Mouse (Mus musculus) retina, postnatal 7 days (tissue): ENCODE data around the gene Smad3.

Experiments used
- DNase-seq: peaks from one replicate; pipeline ENCODE4 v3.0.0-alpha.2; 2012; ENCODE audit warnings: low read depth, low spot score

Smad3 gene

DNA sequence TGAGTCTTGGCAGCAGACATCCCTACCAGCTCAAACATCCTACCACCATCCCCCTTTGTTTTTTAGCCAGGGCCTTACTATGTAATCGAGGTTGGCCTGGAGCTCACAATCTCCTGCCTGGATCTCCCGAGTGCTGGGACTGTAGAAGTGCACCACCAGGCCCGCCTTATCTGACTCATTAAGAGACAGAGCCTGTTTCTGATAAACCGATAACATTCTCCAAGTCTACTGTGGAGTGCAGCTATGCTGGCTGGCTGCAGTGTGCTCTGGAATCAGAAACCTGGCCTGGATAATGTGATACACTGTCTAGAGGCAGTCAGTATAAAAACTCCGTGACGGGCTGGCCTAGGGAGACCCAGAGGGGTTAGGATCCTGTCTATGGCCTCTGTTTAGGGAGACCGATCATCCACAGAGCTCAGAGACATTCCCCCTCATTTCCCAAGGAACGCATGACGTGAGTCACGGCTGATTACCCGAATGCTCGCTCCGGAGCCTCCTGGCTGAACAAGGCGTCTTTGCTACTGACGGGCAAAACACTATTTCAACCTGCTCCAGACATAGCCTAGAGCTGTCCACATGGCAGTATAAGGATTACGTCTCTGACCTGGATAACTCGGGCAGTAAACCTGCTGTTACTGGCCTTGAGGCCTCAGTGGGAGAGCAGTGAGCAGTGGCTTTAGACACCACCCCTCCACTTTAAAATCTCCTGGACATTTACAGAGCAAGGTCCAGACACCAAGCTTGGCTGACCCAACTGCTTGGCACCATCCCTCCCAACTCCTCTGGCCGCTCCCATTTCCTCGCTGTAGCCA lies 11.8 kb downstream of the Smad3 start:
- DNase-seq: no peak

GRCm38 (mm10) chr9:63744595-63744994 lies 13.2 kb downstream of the Smad3 start:
- DNase-seq: no peak

GRCm38 (mm10) chr9:63743775-63744174 lies 14.0 kb downstream of the Smad3 start:
- no peak for DNase-seq

DNA sequence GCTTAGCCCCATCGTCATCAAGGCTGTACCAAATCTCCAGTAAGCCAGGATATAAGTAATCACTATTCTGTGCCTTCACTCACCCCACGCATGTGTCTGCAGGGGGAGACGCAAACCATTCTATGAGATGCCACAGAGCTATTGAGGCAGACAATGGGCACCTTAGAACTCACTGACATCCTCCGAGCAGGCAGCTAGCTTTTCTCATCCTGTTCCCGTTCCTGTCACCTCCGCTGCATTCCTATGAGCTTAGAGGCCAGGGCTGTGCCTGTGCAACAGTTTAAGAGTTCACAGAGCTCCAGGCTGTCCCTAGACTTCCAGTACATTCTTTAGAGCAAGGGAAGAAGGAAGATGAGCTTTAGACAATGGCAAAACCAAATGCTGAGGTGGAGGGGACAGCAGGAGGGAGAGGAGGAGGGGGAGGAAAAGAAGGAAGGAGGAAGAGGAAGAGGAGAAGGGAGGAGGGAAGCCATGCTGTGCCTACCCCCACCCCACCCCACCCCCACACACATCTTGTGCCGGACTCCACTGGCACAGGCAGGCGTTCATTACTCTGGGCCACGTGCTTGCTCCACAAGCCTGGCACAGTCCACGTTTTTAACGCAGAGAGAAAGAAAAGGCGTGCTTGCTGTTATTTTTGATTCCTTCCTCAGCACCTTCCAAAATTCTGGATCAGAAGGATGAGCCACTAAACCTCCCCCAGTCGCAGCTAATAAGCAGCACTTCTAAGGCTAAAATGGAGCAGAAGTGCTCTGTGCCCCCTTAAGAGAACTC lies 14.7 kb downstream of the Smad3 start:
- no peak for DNase-seq

- no peak for DNase-seq
These were observed 15.5 kb downstream of the Smad3 start for GRCm38 (mm10) chr9:63742318-63742717.

GRCm38 (mm10) chr9:63741792-63742191 lies 16.0 kb downstream of the Smad3 start:
- DNase-seq: no peak

DNA sequence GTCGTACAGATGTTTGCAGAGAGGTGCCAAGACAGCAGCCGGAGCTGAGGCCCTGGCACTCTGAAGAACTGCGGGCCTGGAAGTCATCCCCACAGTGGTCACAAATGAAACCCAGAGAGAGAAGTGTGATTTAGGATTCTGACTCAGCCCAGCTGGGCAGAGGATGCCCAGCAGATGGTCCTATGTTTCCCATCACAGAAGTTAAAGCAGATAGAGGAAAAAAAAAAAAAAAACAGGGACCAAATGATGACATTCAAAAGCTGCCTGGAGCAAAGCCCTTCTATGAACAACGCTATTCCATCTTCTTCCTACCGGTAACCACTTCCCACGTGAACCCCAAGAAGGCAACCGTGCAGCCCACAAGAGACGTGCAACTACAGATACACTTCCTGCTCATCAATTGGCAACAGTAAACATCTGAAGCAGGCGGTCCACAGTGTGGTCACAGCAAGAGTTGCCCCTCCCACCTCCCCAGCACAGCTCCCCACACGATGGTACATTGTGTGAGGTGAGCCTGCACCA lies 17.4 kb downstream of the Smad3 start:
- no peak for DNase-seq

DNA sequence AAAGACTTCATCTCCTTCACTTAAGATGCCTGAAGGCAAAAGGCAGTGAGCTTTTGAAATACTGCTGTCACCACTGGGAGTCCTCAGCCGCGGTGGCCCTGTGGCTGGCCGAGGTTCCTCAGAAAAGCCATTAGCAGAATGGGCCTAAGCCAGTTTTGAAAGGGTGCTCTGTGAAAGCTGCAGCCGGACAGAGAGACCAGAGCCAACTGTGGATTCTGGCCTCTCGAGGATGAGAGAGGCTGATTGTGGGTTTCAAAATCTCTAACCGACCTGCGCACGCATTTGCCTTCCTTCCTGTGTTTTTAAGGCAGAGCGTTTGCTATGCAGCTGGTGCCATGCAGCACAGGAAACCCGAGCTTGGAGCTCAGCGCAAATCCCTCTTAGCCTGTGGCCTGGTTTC lies 19.0 kb downstream of the Smad3 start:
- no peak for DNase-seq

- DNase-seq: no peak
These were observed 19.6 kb downstream of the Smad3 start for GRCm38 (mm10) chr9:63738086-63738701.

DNA sequence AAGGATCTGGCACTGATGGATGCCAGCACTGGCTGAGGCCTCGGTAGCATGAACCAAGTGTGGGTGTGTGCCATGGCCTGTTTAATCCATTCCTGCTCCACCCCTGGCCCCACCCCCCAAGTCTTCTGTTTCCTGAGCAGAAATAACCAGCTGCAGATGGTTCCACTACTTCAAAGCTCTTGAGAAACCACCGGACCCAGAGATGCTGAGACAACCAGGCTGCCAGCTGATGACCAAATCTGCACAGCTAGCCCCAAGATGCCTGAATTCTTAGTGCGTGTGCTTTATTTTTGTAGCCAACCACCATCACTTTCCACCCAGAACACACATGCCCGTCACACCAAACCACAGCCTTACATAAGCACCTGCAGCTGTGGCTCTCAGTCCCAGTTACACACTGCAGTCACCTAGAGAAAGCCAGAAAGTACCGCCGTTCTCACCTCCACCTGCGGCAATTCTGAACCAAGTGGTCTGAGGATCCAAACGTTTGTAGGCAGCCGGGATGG lies 20.3 kb downstream of the Smad3 start:
- no peak for DNase-seq

DNA sequence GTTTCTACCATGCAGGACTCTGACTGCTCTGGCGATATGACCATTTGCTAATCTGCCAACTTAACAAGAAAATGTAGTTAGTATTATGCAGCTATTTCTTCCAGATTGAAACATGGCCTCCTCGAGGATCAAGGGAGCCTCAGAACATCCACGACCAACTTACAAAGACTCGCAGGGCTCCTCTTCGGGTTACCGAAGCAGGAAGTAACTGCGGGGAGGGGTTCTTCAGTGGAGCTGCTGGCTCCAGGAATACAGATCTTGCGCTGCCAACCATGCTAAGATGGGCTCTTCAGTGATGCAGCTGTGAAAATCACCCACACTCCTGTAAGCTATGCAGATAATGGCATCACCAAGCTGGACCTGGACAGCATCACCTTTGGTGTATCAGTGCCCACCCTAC lies 23.5 kb downstream of the Smad3 start:
- DNase-seq: no peak

DNA sequence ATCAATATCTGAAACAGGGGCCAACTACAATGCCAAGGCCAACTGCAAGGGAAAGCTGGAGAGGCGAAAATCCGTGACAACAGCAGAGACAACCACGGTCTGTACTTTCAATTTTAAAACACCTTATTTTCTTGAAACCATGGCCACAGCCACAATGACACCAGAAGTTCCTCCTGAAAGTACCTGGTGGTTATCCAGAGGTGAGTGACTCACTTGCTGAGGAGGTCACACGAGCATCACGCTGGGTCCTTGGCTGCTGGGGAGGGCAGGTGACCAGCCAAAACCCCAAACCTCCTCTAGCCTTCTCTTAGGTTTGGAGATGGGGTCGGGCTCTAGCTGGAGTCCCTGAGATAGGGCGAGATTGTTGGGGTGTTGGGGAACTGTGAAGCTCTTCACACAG lies 25.1 kb downstream of the Smad3 start:
- no peak for DNase-seq

DNA sequence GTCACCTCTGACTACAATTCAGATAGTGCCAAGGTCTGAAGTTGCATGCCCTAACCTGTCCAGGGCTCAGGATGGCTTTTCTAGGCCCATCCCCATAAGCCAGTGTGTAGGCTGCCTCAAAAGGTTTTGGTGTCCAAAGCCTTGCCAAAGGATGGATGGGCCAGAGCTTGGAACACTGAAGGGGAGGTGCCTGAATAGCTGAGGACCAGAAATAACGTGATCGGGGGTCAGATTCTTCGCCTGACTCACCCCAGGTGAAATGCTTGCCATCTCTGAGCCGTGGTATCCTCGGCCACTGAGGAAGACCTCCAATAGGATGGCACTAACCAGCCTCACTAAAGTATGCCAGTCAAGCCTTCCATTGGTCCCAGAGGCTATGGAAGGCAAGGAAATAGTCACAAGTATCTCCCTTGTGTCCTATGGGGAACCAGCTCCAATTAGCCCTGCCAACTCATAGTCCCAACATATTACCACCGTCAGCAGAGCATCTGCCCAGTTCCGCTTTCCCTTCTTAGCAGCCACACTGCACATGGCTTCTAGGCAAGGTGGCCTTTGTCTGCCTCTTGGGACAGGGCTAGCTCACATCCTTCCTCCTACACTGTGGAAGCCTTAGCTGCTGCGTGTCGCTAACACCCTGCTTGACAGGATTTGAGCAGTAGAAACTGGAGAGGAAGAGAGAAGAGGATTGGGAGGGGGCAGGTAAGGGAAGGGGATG lies 26.5 kb downstream of the Smad3 start:
- no peak for DNase-seq

DNA sequence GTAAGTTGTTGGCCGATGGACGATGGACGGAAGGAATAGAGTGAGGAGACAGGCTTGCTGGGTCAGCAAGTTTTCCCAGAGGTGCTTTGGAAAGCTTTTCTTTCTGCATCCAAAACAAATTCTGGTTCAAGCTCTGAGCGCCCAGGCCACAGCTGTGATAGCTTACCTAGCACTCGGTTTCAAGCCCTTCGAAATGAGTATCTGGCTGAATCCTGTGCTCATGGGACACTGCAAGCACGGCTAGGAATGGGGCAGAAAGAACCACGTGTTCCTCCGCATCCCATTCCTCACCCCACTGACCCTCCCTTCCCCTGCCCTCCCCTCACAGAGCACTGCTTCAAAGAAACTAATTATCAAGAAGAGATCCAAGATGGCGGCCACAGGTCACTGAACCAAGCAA lies 28.8 kb downstream of the Smad3 start:
- DNase-seq: no peak

DNA sequence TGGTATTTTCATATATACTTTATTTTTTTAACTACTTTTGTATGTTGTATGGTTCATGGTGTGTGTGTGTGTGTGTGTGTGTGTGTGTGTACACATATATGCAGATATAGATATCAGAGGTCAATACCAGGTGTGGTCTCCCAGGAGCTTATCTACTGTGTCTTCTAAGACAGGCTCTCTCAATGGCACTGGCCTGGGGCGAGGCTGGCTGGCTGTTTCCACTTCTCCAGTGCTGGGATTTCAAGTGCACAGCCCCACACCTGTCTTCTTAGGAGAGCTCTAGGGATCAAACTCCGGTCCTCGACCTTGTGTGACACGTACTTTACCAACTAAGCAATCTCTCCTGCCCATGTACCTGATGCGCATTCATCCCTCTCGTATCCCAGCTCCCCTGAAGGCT lies 30.7 kb downstream of the Smad3 start:
- DNase-seq: no peak

- DNase-seq: no peak
These were observed 31.4 kb downstream of the Smad3 start for GRCm38 (mm10) chr9:63726088-63727010.

GRCm38 (mm10) chr9:63724750-63725149 lies 33.0 kb downstream of the Smad3 start:
- DNase-seq: no peak

- DNase-seq: no peak
These were observed 34.9 kb downstream of the Smad3 start for GRCm38 (mm10) chr9:63722918-63723317.

GRCm38 (mm10) chr9:63722350-63722749 lies 35.4 kb downstream of the Smad3 start:
- DNase-seq: no peak

DNA sequence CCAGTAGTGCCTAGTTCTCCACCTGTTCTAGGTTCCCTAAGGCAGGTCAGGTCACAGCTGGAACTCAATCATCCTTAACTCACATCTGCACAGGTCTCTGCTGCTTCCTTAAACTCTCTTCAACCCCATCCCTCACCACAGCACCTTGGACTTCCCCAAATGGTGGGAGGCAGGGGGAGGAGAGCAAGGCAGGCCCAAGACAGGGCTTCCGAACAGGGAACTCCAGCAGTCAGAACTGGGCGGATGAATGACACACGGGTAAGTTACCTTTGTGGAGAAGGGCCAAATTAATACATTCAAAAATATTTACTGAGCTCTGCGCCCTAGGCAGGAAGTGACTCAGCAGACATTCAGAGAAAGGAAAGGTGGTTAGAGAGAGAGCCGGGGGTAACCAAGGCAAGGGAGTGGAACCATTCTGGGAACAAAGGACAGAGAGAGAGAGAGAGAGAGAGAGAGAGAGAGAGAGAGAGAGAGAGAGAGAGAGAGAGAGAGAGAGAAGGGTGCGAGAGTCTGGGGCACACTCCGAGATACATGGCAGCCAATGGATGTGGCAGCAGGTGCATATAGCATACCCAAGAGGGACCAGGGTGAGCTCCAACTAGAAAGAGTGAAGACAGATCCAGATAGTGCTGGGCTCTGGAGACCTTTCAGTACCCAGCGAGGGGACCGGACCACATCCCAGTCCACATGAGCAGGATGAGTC lies 36.1 kb downstream of the Smad3 start:
- no peak for DNase-seq
